Mouse (Mus musculus) kidney, postnatal 0 days (tissue): ENCODE results near the gene Hoxa1. TPM values are rescaled to one million over a fixed set of nuclear protein-coding genes. Genes with fewer than 3 reads are reported as not detected.
A peak's percentile ranks its signal among the peaks of the same experiment; 100 is the strongest.

ENCODE experiments used
- ATAC-seq: fragments of 200-750 bp; cut with Nextera tagmentation; replicated peaks from 2 replicates; pipeline ENCODE4 v1.8.0; 2017; ENCODE audit warnings: low read depth, moderate number of reproducible peaks, moderate TSS enrichment, moderate library complexity; ENCODE audit not compliant: low FRiP score
- DNase-seq: peaks from one replicate; pipeline ENCODE4 v3.0.0-alpha.2; 2016; ENCODE audit warnings: low spot score
- H3K27ac ChIP-seq: fragments of 300-500 bp; sonication (generic); 2 replicates; pipeline ENCODE4 v1.5.1; 2014; ENCODE audit warnings: mild to moderate bottlenecking
- H3K27me3 ChIP-seq: fragments of 300-500 bp; sonication (generic); 2 replicates; pipeline ENCODE4 v1.6.1; 2014; ENCODE audit warnings: low read length, mixed read lengths; ENCODE audit not compliant: insufficient read depth
- H3K36me3 ChIP-seq: fragments of 300-500 bp; sonication (generic); 2 replicates; pipeline ENCODE4 v1.6.1; 2014; ENCODE audit warnings: low read length, mixed read lengths; ENCODE audit not compliant: insufficient read depth
- H3K4me1 ChIP-seq: fragments of 300-500 bp; sonication (generic); replicated peaks from 2 replicates; pipeline ENCODE4 v1.6.1; 2014; ENCODE audit warnings: antibody characterized with exemption, low read length, mixed read lengths; ENCODE audit not compliant: insufficient read depth
- H3K4me2 ChIP-seq: fragments of 300-500 bp; sonication (generic); 2 replicates; pipeline ENCODE4 v1.6.1; 2014; ENCODE audit warnings: mild to moderate bottlenecking, low read length, moderate library complexity, mixed read lengths
- H3K4me3 ChIP-seq: fragments of 300-500 bp; sonication (generic); replicated peaks from 2 replicates; pipeline ENCODE4 v1.5.1; 2014; ENCODE audit warnings: low read depth, low read length
- H3K9ac ChIP-seq: fragments of 300-500 bp; sonication (generic); 2 replicates; pipeline ENCODE4 v1.6.1; 2014; ENCODE audit warnings: low read depth, low read length
- H3K9me3 ChIP-seq: fragments of 300-500 bp; sonication (generic); replicated peaks from 2 replicates; pipeline ENCODE4 v1.6.1; 2016; ENCODE audit warnings: low read length, inconsistent platforms, mixed read lengths
- CTCF ChIP-seq: IDR thresholded peaks from 2 replicates; pipeline ENCODE4 v1.5.1; 2016; ENCODE audit warnings: antibody characterized with exemption, low read depth, mild to moderate bottlenecking, moderate library complexity
- WGBS: fragments of 180-500 bp; shearing (Covaris S2); extraction: QIAGEN DNeasy Blood & Tissue Kit; methylation state at CpG from one replicate; pipeline ENCODE4 v1.1.7; 2014; 5-methylcytosine and 5-hydroxymethylcytosine counted together
- polyA plus RNA-seq: library from polyadenylated mRNA; unstranded; fragments of >200 nt; fragmentation: Nextera tagmentation; extraction: Ambion mirVana; gene quantifications from 2 replicates; pipeline ENCODE4 v1.2.1, GENCODE M21; 2015

The Hoxa1 gene
- polyA plus RNA-seq, 1 experiment from 2014 or later, result 0.64 TPM

DNA sequence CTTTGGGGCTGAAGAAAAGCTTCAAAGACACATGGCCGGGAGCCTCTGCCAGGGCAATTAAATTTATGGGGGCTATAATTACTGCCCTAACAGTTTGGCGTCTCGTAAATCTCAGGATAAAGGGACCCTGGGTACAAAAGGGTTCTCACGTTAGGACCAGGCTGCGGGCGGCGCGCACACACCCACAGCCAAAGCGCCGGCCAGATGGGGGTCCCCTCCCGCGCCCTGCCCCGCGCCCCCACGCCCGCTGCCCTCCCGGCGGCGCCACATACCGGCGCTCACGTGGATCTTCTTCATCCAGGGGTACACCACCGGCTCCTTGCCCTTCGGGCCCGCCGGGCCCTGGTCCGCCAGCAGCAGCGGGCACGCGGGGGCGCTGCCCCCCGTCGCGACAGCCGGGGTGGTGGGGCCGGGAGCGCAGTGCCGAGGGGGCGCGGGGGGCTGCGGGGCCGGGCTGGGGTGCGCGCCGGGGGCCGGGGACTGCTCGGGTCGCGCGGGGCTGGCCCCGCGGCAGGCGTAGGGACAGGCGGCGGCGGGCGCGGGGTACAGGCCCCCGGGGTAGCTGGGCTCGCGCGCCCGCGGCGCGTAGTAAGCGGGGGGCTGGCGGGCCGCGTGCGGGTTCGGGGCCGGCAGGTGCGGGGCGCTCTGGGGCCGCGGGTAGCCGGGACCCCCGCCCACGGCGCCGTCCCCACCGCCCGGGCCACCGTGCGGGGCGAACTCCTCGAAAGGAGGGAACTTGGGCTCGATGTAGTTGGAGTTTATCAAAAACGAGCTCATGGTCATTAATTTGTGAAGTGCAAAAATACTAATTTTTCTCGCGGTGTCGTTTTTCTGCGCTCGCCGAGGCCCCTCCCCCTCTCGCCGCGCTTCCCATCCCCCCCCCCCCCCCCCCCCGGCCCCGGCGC, 33.0 kb upstream of the Hoxa1 start, which contains the start of gene Hoxa4:
Hoxa4 (minus strand) TSS at position 848 of the 905 bp plus-strand sequence.
- DNase-seq (peak; percentile 91), ATAC-seq (peak; percentile 41)
- no peaks in the 10 kb centered on the region for H3K9me3 ChIP-seq
- H3K36me3 ChIP-seq, result 0 out of 2 replicates have a peak, but pooled peaks cover 3% of the 10 kb centered on the region
- H3K27me3 ChIP-seq, result no peaks in the 10 kb centered on the region
- peak within 1 kb of the TSS; percentile 95 for H3K9ac ChIP-seq
- peak within 1 kb of the TSS; percentile 100 for H3K4me2 ChIP-seq
- peaks cover 54% of the 10 kb centered on the region for H3K4me1 ChIP-seq
- H3K27ac ChIP-seq, result peak within 1 kb of the TSS; percentile 90
- 2% methylated on average over 89 of the region's 102 CpGs for WGBS
- H3K4me3 ChIP-seq, result peak within 1 kb of the TSS; percentile 64
- TF ChIP-seq CTCF, result no peak

DNA sequence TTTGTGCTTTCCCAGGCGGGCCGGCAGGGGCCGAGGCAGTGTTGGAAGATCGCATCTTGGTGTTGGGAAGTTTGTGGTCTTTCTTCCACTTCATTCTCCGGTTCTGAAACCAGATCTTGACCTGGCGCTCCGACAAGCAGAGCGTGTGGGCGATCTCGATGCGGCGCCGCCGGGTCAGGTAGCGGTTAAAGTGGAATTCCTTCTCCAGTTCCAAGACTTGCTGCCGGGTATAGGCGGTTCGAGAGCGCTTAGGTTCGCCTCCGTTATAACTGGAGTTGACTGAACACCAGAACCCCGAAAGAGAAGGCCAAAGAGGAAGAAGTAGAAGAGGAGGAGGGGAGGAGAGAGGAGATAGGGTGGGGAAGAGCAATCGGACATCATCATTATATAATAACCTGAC, 32.3 kb upstream of the Hoxa1 start:
- H3K27me3 ChIP-seq, result no peaks in the 10 kb centered on the region
- peak overlapping the region; percentile 100 for H3K4me2 ChIP-seq
- no peak for TF ChIP-seq CTCF
- peak; percentile 72 for DNase-seq
- no peak overlapping the region; the same call in 1 of the 2 replicates for H3K9ac ChIP-seq
- no peaks in the 10 kb centered on the region for H3K9me3 ChIP-seq
- H3K4me1 ChIP-seq, result peaks cover 61% of the 10 kb centered on the region
- H3K36me3 ChIP-seq, result 0 out of 2 replicates have a peak, but pooled peaks cover 3% of the 10 kb centered on the region
- no peak for ATAC-seq
- 8% methylated on average over 23 of the region's 23 CpGs for WGBS
- H3K27ac ChIP-seq, result peak overlapping the region; percentile 90
- peak overlapping the region; percentile 64 for H3K4me3 ChIP-seq

DNA sequence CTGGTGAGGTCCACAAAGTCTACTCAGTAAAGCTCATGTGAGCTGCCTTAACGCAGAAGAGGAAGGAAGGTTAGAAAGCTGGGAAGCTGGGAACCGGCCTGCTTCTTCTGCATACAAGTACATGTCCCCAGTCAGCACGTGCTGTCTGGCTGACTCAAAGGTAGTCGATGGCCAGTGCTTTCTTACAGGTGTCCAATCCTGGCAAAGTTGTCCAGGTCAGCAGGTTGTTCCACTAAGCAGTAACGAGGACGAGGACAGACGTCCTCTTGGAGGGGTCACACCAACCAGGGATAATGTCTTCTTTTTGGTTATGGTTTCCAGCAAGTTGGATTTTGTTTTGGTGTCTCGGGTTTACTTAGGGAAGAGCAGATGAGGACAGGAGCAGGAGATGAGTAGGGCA, 31.8 kb upstream of the Hoxa1 start:
- WGBS, result 37% methylated on average over 8 of the region's 8 CpGs
- no peak for TF ChIP-seq CTCF
- no peak overlapping the region for H3K9ac ChIP-seq

DNA sequence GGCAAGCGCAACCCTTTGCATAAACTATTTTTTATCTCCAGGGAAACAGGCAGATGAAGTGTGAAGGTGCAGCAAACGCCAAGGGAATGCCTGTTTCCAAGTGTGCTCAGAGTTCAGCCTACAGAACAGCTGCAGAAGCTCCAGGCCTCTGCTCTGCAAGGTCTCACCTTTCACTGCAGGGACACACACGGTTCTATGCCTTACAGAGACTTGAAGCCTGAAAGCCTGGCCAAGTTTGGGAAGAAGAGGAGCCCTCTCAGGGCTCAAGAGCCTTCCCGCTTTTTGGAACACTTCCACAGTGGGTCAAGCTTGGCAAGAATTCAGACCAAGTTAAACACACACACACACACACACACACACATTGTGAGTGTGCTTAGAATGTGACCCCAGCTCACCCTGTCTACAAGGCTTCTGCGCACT, 31.1 kb upstream of the Hoxa1 start:
- peaks cover 65% of the 10 kb centered on the region for H3K4me1 ChIP-seq
- WGBS, result 28% methylated on average over 5 of the region's 5 CpGs
- no peaks in the 10 kb centered on the region for H3K27me3 ChIP-seq
- no peak overlapping the region for H3K4me3 ChIP-seq
- H3K9me3 ChIP-seq, result no peaks in the 10 kb centered on the region
- no peak for TF ChIP-seq CTCF
- no peak overlapping the region for H3K9ac ChIP-seq
- H3K4me2 ChIP-seq, result 0 out of 2 replicates have a peak overlapping the region, but pooled peaks have one; percentile 5
- H3K36me3 ChIP-seq, result 0 out of 2 replicates have a peak, but pooled peaks cover 3% of the 10 kb centered on the region
- ATAC-seq (no peak), DNase-seq (peak; percentile 71)
- H3K27ac ChIP-seq, result peak overlapping the region; percentile 90; the same call in 1 of the 2 replicates

More for the DNA sequence above, 31.8 kb upstream of the Hoxa1 start:
- no peak for ATAC-seq
- H3K27ac ChIP-seq, result peak overlapping the region; percentile 90; the same call in 1 of the 2 replicates
- no peaks in the 10 kb centered on the region for H3K9me3 ChIP-seq
- H3K36me3 ChIP-seq, result 0 out of 2 replicates have a peak, but pooled peaks cover 3% of the 10 kb centered on the region
- H3K4me3 ChIP-seq, result no peak overlapping the region
- H3K4me1 ChIP-seq, result peaks cover 65% of the 10 kb centered on the region
- H3K27me3 ChIP-seq, result no peaks in the 10 kb centered on the region
- DNase-seq, result no peak
- peak overlapping the region; percentile 100 for H3K4me2 ChIP-seq

DNA sequence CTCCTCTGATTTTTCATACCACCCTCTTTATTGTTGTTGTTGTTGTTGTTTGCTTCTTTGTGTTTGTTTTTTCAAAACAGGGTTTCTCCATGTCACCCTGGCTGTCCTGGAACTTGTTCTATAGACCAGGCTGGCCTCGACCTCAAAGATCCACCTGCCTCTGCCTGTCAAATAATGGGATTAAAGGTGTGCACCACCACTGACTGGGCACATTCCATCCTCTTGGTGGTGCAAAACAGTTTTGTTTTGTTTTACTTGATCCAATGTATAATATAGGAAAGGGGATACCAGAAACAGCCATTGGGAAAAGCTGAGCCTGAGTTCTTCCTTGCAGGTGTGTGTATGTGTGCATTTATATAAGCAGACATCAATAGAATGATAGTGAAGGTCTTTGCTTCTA, 28.4 kb upstream of the Hoxa1 start:
- H3K36me3 ChIP-seq, result 0 out of 2 replicates have a peak, but pooled peaks cover 3% of the 10 kb centered on the region
- H3K4me3 ChIP-seq, result no peak overlapping the region
- H3K4me1 ChIP-seq, result peaks cover 77% of the 10 kb centered on the region
- DNase-seq (no peak), ATAC-seq (no peak)
- peak; percentile 50 for TF ChIP-seq CTCF
- H3K9ac ChIP-seq, result no peak overlapping the region
- no peaks in the 10 kb centered on the region for H3K27me3 ChIP-seq
- WGBS, result 77% methylated on average over 1 of the region's 1 CpGs
- H3K9me3 ChIP-seq, result no peaks in the 10 kb centered on the region
- no peak overlapping the region for H3K4me2 ChIP-seq
- H3K27ac ChIP-seq, result no peak overlapping the region

DNA sequence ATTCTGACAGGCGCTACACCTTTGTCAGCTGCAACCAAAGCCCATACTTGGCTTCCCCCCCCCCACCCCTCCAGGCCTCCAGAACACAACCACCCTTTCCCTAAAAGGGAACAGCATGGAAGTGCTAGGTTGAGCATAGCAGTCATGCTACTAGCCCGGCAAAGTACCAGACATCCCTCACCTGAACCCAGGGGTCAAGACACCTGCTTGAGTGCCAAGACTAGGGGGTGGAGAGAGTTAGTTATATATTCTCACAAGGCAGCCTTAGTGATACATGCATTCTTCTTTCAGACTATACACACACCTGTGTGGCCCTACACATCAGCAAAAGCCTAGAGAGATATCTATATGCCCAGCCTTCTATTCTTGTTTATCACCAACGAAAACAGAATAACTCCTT, 27.7 kb upstream of the Hoxa1 start:
- peak overlapping the region; percentile 2; the same call in 1 of the 2 replicates for H3K27ac ChIP-seq
- peaks cover 84% of the 10 kb centered on the region for H3K4me1 ChIP-seq
- no peaks in the 10 kb centered on the region for H3K9me3 ChIP-seq
- 0 out of 2 replicates have a peak, but pooled peaks cover 6% of the 10 kb centered on the region for H3K36me3 ChIP-seq
- H3K4me2 ChIP-seq, result 0 out of 2 replicates have a peak overlapping the region, but pooled peaks have one; percentile 1
- H3K27me3 ChIP-seq, result no peaks in the 10 kb centered on the region
- DNase-seq (no peak), ATAC-seq (no peak)
- no peak for TF ChIP-seq CTCF
- no peak overlapping the region for H3K4me3 ChIP-seq
- H3K9ac ChIP-seq, result no peak overlapping the region
- 39% methylated on average over 3 of the region's 3 CpGs for WGBS
